10 mouse cellular contexts compared by ENCODE assay signal in genomic region chr5:130096754-130097153, GRCm38 (mm10). TPM values are rescaled to one million over a fixed set of nuclear protein-coding genes. Genes with fewer than 3 reads are reported as not detected.
A peak's percentile ranks its signal among the peaks of the same experiment; 100 is the strongest.
DNase-seq lines count a peak whose midpoint lies in the region; ATAC-seq and TF ChIP-seq lines count a peak whose summit lies in the region.
"Had no signal": no experiment of that assay in that cellular context is flagged by ENCODE, and none has a peak within 500 bp of the region (broad histone marks: within the 10 kb centered on the region; RNA-seq: fewer than 3 reads in every experiment).

No protein-coding gene starts in this region.

- no peaks in the 10 kb centered on the region for H3K4me1 ChIP-seq in forebrain, embryonic 11.5 days (replicated peaks; ENCODE audit: control insufficient read depth, insufficient read depth, low read length)
- H3K4me1 ChIP-seq in forebrain, embryonic 15.5 days = no peaks in the 10 kb centered on the region
- H3K4me1 ChIP-seq in lung, postnatal 0 days (ENCODE audit: insufficient read depth, low read depth, low read length) = no peaks in the 10 kb centered on the region
- H3K4me1 ChIP-seq in intestine, embryonic 16.5 days (ENCODE audit: control insufficient read depth, insufficient read depth, low read length) = 0 out of 2 replicates have a peak, but pooled peaks cover 3% of the 10 kb centered on the region
- H3K4me1 ChIP-seq in testis, adult 2 months (ENCODE audit: control insufficient read depth, insufficient read depth, low read length) = peaks cover 6% of the 10 kb centered on the region
- H3K4me1 ChIP-seq: hindbrain, embryonic 15.5 days had no signal

- no peaks in the 10 kb centered on the region for H3K27me3 ChIP-seq in forebrain, embryonic 11.5 days (ENCODE audit: control insufficient read depth, insufficient read depth, low read length)
- no peaks in the 10 kb centered on the region for H3K27me3 ChIP-seq in forebrain, embryonic 15.5 days
- no peaks in the 10 kb centered on the region for H3K27me3 ChIP-seq in lung, postnatal 0 days (replicated peaks; ENCODE audit: insufficient read depth, low read length)
- H3K27me3 ChIP-seq in intestine, embryonic 16.5 days (replicated peaks; ENCODE audit: control insufficient read depth, insufficient read depth, low read length) = no peaks in the 10 kb centered on the region
- no peaks in the 10 kb centered on the region for H3K27me3 ChIP-seq in testis, adult 2 months (ENCODE audit: control insufficient read depth, insufficient read depth, low read length)
- H3K27me3 ChIP-seq: hindbrain, embryonic 15.5 days had no signal

- DNase-seq in forebrain, embryonic 11.5 days (ENCODE audit: low spot score) = peak; percentile 69
- DNase-seq in lung, postnatal 0 days (ENCODE audit: low spot score) = peak; percentile 25
- DNase-seq in lung, postnatal 4 days = no peak
- DNase-seq in adrenal gland, adult 8-10 months = no peak
- DNase-seq: cerebellum, adult 9-11 months had no signal

- no peak overlapping the region for H3K9ac ChIP-seq in forebrain, embryonic 11.5 days (ENCODE audit: low read length)
- no peak overlapping the region for H3K9ac ChIP-seq in forebrain, embryonic 15.5 days (replicated peaks)
- H3K9ac ChIP-seq in lung, postnatal 0 days (replicated peaks; ENCODE audit: low read depth) = no peak overlapping the region
- no peak overlapping the region for H3K9ac ChIP-seq in intestine, embryonic 16.5 days (ENCODE audit: low read depth, low read length)
- H3K9ac ChIP-seq: hindbrain, embryonic 15.5 days had no signal

- H3K36me3 ChIP-seq in forebrain, embryonic 11.5 days (ENCODE audit: control insufficient read depth, insufficient read depth, low read length) = no peaks in the 10 kb centered on the region
- H3K36me3 ChIP-seq in forebrain, embryonic 15.5 days = no peaks in the 10 kb centered on the region
- H3K36me3 ChIP-seq in lung, postnatal 0 days (ENCODE audit: insufficient read depth, low read length) = no peaks in the 10 kb centered on the region
- no peaks in the 10 kb centered on the region; the same call in 1 of the 2 replicates for H3K36me3 ChIP-seq in intestine, embryonic 16.5 days (ENCODE audit: control insufficient read depth, insufficient read depth, low read length)
- no peaks in the 10 kb centered on the region for H3K36me3 ChIP-seq in testis, adult 2 months (ENCODE audit: control insufficient read depth, insufficient read depth, low read length)

- H3K4me2 ChIP-seq in forebrain, embryonic 11.5 days (ENCODE audit: low read depth, low read length, severe bottlenecking) = no peak overlapping the region
- H3K4me2 ChIP-seq in forebrain, embryonic 15.5 days (replicated peaks) = no peak overlapping the region
- no peak overlapping the region for H3K4me2 ChIP-seq in lung, postnatal 0 days (replicated peaks; ENCODE audit: low read depth, low read length)
- H3K4me2 ChIP-seq in intestine, embryonic 16.5 days (ENCODE audit: low read depth, low read length) = no peak overlapping the region
- H3K4me2 ChIP-seq: hindbrain, embryonic 15.5 days had no signal

- TF ChIP-seq EP300 in lung, postnatal 0 days (IDR thresholded peaks at IDR 0.05) = no peak

- no peak overlapping the region for H3K27ac ChIP-seq in forebrain, embryonic 11.5 days (ENCODE audit: low read depth, low read length)
- no peak overlapping the region for H3K27ac ChIP-seq in forebrain, embryonic 15.5 days (replicated peaks)
- no peak overlapping the region for H3K27ac ChIP-seq in lung, postnatal 0 days (ENCODE audit: low read length)
- H3K27ac ChIP-seq in intestine, embryonic 16.5 days (ENCODE audit: low read length) = no peak overlapping the region
- H3K27ac ChIP-seq in testis, adult 2 months (ENCODE audit: control insufficient read depth, insufficient read depth, low read depth, low read length) = no peak overlapping the region
- H3K27ac ChIP-seq: hindbrain, embryonic 15.5 days had no signal

- ATAC-seq in forebrain, embryonic 11.5 days (replicated peaks; ENCODE audit: low FRiP score) = peak; percentile 66; the same call in 1 of the 2 replicates
- no peak for ATAC-seq in forebrain, embryonic 15.5 days (replicated peaks)
- ATAC-seq in lung, postnatal 0 days = peak; percentile 71
- ATAC-seq in intestine, embryonic 16.5 days = peak; percentile 62; the same call in 1 of the 2 replicates
- no peak for ATAC-seq in monocyte, adult 5-6 weeks (replicated peaks; ENCODE audit: insufficient number of reproducible peaks, low FRiP score, low TSS enrichment, poor library complexity, severe bottlenecking)

- 46% methylated on average over 12 of the region's 12 CpGs for WGBS in forebrain, embryonic 11.5 days
- WGBS in forebrain, embryonic 15.5 days = 45% methylated on average over 12 of the region's 12 CpGs
- 74% methylated on average over 12 of the region's 12 CpGs for WGBS in lung, postnatal 0 days
- WGBS in intestine, embryonic 16.5 days = 68% methylated on average over 12 of the region's 12 CpGs

- no peaks in the 10 kb centered on the region for H3K9me3 ChIP-seq in forebrain, embryonic 11.5 days (ENCODE audit: control insufficient read depth, low read length)
- H3K9me3 ChIP-seq in forebrain, embryonic 15.5 days = no peaks in the 10 kb centered on the region
- H3K9me3 ChIP-seq in lung, postnatal 0 days (ENCODE audit: low read length) = no peaks in the 10 kb centered on the region
- no peaks in the 10 kb centered on the region for H3K9me3 ChIP-seq in intestine, embryonic 16.5 days (ENCODE audit: control insufficient read depth, low read length)
- H3K9me3 ChIP-seq: hindbrain, embryonic 15.5 days had no signal

- no peak for TF ChIP-seq CTCF in lung, postnatal 0 days (IDR thresholded peaks at IDR 0.05)
- no peak for TF ChIP-seq CTCF in testis, adult 2 months (IDR thresholded peaks at IDR 0.05; ENCODE audit: control insufficient read depth, insufficient read depth, insufficient replicate concordance, low read depth, low read length)

- no peak overlapping the region for H3K4me3 ChIP-seq in forebrain, embryonic 11.5 days (ENCODE audit: low read depth, low read length)
- no peak overlapping the region for H3K4me3 ChIP-seq in forebrain, embryonic 15.5 days
- no peak overlapping the region for H3K4me3 ChIP-seq in lung, postnatal 0 days (ENCODE audit: low read depth, low read length)
- H3K4me3 ChIP-seq in intestine, embryonic 16.5 days (ENCODE audit: low read length) = no peak overlapping the region
- peak overlapping the region; percentile 9; the same call in 1 of the 2 replicates for H3K4me3 ChIP-seq in testis, adult 2 months (ENCODE audit: control insufficient read depth, low read depth, low read length)
- H3K4me3 ChIP-seq: hindbrain, embryonic 15.5 days had no signal

- no peak for TF ChIP-seq POLR2A in testis, adult 2 months (IDR thresholded peaks at IDR 0.05; ENCODE audit: control insufficient read depth, low read depth, low read length)

RNA-seq across cellular contexts. Expression of gene Tpst1, which starts 23.6 kb away (rescaled TPM):
- 60.8 and 62.7 TPM in 2 replicates for polyA plus RNA-seq in forebrain, embryonic 11.5 days (2014; fragmentation: Nextera tagmentation; extraction: Ambion mirVana)
- polyA plus RNA-seq in forebrain, embryonic 15.5 days (2015; fragmentation: Nextera tagmentation; extraction: Ambion mirVana) = 57.5 and 57.7 TPM in 2 replicates
- polyA plus RNA-seq in lung, postnatal 0 days (2015; fragmentation: Nextera tagmentation; extraction: Ambion mirVana) = 31.5 and 36.9 TPM in 2 replicates
- polyA plus RNA-seq in intestine, embryonic 16.5 days (2015; fragmentation: Nextera tagmentation; extraction: Ambion mirVana) = 46.4 and 51.7 TPM in 2 replicates
- 58.7 and 59.6 TPM in 2 replicates for polyA plus RNA-seq in testis, adult 2 months (2012; rRNA removed)
- total RNA-seq in adrenal gland, adult 8-10 months (2022) = 10 to 100 TPM; 46.9 to 86.8 (median 67.7) TPM
- total RNA-seq in monocyte, adult 5-6 weeks (2017) = 8.2 to 14.2 TPM (median 11.6 TPM) in 3 replicates

RNA-seq across cellular contexts. Expression of gene Kctd7, which starts 47.9 kb away (rescaled TPM):
- 6.0 and 6.7 TPM in 2 replicates for polyA plus RNA-seq in forebrain, embryonic 11.5 days (2014; fragmentation: Nextera tagmentation; extraction: Ambion mirVana)
- polyA plus RNA-seq in forebrain, embryonic 15.5 days (2015; fragmentation: Nextera tagmentation; extraction: Ambion mirVana) = 13.5 TPM in 2 replicates
- 5.1 and 5.5 TPM in 2 replicates for polyA plus RNA-seq in lung, postnatal 0 days (2015; fragmentation: Nextera tagmentation; extraction: Ambion mirVana)
- polyA plus RNA-seq in intestine, embryonic 16.5 days (2015; fragmentation: Nextera tagmentation; extraction: Ambion mirVana) = 3.7 and 4.1 TPM in 2 replicates
- 14.8 and 15.6 TPM in 2 replicates for polyA plus RNA-seq in testis, adult 2 months (2012; rRNA removed)
- 10 to 100 TPM; 14.5 to 19.6 (median 17.4) TPM for total RNA-seq in adrenal gland, adult 8-10 months (2022)
- 0.95 to 4.5 TPM (median 1.5 TPM) in 3 replicates for total RNA-seq in monocyte, adult 5-6 weeks (2017)

Comparison
In these comparisons a context has a peak if more than half of its experiments do, and no peak if none do; other contexts are left out.
1. ATAC-seq: peak in forebrain, embryonic 11.5 days (single experiment), lung, postnatal 0 days (single experiment) and intestine, embryonic 16.5 days (single experiment); none in forebrain, embryonic 15.5 days (single experiment) and monocyte, adult 5-6 weeks (single experiment).
2. DNase-seq: peak in forebrain, embryonic 11.5 days (single experiment) and lung, postnatal 0 days (single experiment); none in lung, postnatal 4 days (0 of 2) and adrenal gland, adult 8-10 months (single experiment).